Mouse (Mus musculus): ENCODE data around the gene Bcl9l.
"Not testable (repeated sequence)": the region's sequence is repeated elsewhere in the genome, so short reads cannot be mapped to it uniquely, and the experiment has no call there.

Gene Bcl9l

DNA sequence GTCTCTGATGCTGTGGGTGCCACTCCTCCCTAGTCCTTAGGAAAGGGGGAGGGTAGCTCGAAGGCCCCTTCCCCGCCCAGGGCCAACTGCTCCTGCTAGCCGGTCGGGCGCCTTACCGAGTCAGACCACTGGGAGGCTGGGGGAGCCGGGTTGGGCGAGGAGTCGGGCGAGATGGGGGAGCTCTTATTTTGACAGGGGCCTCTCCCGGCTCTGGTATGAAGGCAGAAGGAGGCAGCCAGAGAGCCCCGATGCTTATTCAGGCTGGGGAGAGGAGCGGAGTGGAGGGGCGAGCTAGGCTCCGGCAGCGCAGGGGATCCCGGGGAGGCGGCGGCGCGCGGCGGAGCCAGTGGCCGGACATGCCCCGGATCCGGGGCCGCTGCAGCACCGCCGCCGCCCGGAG is at the start of gene Bcl9l:
Gene Bcl9l (plus strand): TSS at position 274 of the 400 bp plus-strand sequence.
- peak; percentile 94 to 96 for DNase-seq (ENCODE audit: low spot score in 2 of 2)

DNA sequence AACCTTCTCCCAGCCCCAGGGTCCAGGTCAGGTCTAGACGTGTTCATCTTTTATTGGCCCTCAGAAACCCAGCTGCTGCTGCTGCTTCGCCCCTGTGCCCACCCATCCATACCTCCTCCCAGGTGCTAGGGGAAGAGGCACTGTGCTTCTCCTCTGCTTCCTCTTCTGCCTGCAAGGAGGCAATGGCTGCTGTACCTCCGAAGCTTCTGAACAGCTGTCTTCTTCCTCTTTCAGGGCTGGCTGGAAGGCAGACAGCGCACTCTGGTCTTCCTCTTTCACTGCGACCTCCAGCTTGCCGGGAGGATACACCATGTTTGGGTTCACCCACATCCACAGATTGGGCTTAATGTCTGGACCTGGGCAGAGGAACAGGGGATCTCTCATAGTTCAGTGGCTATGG is 46.9 kb upstream of the Bcl9l start:
- peak in 1 of 2 experiments; percentile 19 for DNase-seq (ENCODE audit: low spot score in 2 of 2)

DNA sequence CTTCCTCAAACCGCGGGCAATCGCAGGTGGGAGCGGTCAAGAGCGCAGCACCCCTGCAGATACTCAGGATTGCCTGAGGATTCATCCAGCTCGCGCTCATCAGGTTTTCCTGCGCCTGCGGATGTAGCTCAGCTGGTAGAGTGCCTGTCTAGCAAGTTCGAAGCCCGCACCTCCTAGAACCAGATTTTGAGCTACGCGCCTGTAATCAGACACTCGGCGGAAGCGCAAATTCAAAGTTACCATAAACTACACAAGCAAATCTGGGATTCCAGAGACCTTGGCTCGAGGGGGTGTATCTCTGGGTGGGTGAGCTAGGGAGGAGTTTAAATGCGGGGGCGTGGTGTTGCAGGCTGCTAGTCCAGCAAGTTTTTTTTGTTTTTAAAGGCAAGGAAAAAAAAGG is 41.7 kb upstream of the Bcl9l start, which contains the start of gene Foxr1:
Gene Foxr1 (minus strand): TSS at position 176 of the 400 bp plus-strand sequence.
- no peak for DNase-seq (ENCODE audit: low spot score in 2 of 2)

DNA sequence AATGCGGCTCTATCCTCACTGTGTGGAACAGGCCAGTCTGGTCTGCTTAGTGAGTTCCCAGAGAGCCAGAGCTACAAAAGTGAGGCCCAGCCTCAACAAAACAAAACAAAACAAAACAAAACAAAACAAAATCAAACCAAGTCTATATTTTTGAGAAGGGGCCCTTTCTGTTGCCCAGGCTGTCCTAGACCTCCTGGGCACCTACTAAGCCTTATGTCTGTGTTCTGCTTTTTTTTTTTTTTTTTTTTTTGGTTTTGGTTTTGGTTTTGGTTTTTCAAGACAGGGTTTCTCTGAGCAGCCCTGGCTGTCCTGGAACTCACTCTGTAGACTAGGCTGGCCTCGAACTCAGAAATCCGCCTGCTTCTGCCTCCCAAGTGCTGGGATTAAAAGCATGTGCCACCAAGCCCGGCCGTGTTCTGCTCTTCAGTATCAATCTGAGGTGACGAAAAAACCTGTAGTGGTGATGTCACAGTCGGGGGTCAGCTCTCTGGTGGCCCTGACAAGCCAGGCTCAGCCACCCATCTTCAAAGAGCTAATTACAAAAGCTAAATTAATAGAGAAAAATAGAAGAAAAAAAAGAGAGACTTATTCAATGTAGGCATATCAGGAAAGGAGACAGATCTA is 38.1 kb upstream of the Bcl9l start:
- not testable (repeated sequence) for DNase-seq (ENCODE audit: low spot score in 2 of 2)

DNA sequence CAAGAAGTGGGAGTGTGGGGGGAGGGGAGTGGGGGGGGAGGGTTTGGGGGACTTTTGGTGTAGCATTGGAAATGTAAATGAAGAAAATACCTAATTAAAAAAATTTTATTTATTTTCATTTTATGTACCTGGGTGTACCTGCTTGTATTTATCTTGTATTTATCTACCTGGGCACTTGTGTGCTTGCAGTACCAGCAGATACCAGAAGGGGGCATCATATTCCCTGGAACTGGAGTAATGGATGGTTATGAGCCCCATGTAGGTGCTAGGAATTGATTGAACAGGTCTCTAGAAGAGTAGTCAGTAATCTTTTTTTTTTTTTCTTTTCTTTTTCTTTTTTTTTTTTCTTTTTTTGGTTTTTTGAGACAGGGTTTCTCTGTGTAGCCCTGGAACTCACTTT is 32.2 kb upstream of the Bcl9l start:
- DNase-seq (ENCODE audit: low spot score in 2 of 2), result no peak

DNA sequence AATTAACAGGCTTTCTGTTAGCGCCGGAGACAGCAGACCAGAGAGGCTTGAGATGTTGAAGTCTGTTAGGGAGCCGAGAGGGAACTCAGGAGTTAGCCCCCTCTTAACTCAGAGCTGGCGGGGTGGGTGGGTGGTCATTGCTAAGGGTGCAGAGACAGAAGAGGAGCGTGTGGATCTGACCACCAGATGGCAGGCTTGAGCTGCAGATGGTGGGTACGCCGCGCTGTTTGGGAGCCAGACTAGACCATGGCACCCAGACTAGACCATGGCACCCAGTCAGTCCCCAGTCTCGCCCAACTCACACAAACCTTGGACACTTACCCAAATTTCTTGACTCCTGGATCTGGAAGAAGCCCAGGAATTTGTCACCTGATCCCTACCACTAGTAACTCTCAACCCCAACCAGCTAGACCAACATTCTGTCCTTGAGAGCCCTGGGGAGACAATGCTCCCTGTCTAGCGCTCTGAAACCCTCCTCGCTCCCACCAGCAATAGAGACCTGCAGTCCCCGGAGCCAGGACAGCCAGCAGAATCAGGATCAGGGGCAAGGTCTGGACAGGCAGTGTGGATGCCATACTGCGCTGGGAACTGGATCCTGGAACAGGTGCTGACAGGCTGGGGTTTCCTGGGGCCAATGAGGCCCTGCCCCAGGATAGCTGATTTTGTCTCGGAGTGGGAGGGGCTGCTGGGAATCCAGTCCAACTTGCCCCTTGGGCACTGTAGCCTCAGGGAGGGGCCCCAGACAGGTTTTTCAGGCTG is 28.3 kb upstream of the Bcl9l start:
- DNase-seq (ENCODE audit: low spot score in 2 of 2), result peak; percentile 55 to 75

DNA sequence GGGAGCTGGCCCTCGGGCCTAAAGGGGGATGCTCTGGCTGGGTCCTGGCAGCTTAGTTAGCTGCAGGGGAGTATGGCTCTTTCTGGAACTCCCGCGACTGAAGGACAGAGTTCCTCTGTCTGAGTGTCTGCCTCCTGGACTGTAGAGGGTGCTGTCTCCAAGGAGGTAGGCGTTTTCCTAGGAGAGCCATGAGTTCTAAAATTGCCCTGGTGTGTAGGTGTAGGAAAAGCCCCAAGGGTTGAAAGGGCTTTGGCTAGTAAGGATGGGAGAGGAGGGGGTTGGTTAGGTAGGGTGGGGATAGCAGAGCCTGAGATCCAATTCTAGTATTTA is 27.8 kb upstream of the Bcl9l start, which contains the start of gene Upk2:
Gene Upk2 (minus strand): TSS at position 86 of the 330 bp plus-strand sequence.
- DNase-seq (ENCODE audit: low spot score in 2 of 2), result no peak

DNA sequence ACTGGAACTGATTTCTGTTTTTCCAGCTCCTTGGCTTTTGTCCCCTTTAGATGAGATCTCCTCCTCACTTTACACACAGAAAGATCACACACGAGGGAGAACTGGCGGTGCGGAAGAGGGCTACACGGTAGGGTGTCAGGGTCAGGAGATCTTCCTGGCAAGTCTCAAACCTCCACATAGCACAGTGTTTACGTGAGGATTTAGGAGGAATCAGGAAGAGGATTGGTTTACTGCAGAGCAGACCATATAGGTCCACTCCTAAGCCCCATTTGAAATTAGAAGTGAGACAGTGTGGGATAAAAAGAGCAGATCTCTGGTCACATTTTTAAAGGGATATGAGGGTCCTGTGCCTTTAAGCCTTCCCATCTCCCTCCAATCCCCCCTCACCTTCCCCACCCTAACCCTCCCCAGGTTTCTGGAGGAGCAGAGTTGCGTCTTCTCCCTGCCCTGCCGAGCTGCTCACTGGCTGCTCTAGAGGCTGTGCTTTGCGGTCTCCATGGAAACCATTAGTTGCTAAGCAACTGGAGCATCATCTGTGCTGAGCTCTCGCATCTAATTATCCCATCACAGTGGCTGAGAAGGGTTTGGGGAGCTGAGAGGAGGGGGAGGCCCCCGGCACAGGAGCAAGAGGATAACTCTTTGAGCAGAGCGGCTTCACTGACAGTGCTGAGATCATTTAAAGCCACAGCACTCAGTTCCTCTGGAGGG is 25.4 kb upstream of the Bcl9l start:
- no peak for DNase-seq (ENCODE audit: low spot score in 2 of 2)

DNA sequence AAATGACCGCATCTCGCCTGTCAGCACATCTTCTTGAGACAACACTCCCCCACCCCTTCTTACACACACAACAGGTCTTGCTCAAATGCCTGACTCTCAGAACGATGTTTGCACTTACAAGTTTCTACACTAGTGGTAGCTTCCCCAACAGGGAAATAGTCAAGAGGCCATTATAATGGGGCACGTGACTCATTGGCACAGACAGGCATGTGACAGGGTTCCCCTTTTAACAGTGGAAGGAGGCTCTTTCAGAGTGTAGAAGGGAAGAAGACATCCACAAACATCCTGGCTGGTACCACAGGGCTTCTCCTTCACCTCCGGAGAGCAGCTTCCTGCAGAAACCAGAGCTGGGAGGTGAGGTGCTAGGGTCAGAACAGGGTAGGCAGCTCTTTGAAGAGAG is 20.7 kb upstream of the Bcl9l start:
- DNase-seq (ENCODE audit: low spot score in 2 of 2), result peak in 1 of 2 experiments; percentile 24

DNA sequence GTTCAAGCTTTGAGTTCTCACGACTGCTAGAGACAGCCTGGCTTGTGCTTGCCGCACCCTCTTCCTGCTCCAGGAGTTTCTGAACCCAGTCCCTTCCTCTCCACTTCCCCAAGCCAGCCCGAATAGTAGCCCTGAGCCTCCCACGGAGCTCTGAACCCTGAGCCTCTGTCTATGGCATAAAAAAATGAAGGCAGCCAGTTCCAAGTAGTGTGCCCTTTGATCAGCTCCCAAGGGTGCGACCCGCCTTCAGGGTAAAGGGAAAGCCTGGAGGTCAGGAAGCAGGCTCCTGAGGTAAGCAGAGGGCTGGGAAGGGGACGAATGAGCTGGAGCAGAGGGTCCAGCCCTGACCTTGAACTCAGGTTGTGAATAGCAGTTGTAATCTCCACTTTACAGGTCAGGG is 14.4 kb upstream of the Bcl9l start:
- no peak for DNase-seq (ENCODE audit: low spot score in 2 of 2)

DNA sequence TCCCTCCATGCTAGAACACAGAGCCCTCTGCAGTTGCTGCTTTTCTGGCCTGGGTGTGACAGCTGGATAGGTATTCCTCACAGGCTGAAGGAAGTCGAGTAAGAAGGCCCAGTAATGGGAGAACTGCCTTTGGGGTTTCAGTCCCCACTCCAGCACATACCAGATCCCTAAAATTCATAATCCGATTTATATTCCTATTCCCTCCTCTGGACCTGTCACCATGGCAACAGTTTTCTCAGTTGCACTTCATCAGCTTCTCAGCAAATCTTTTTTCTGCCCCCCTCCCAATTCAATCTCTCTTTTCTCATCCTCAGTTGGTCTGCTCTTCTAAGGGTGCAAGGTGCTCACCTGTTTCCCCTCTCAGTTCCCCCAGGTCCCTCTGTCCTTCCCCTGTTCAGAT is 13.8 kb upstream of the Bcl9l start:
- DNase-seq (ENCODE audit: low spot score in 2 of 2), result no peak

DNA sequence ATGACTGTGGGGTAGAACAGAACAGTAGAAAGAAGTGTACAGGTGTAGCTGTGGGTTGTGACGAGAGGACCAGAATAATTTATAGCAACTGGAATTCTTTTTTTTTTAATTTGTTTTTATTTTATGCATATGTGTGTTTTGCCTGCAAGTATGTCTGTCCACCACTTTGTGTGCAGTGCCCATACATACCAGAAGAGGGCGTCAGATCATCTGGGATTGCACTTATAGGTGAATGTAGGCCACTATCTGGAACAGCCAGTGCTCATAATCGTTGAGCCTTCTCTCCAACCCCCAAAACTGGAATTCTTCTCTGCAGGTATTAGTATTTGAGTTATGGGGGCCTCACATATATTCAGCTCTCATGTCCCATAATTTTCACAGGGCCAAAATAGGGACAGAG is 9.4 kb upstream of the Bcl9l start:
- DNase-seq (ENCODE audit: low spot score in 2 of 2), result no peak

DNA sequence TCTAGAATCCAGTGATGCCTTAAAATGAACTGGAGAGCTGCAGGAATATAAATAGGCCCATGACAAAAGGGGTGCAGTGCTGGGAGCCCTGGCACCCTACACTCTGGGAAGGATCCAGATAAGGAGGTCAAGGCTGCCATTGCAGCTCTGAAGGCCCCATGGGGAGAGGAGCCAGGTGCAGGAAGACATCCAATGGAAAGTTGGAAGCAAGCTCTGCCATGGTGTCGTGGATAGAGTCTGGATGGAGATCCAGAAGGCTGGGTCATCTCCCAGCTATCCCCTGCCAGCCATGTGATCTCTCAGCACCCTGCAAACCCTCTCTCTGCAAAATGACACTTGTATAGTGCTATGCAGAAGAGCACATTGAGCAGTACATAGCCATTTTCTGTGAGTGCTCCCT is 8.3 kb upstream of the Bcl9l start:
- DNase-seq (ENCODE audit: low spot score in 2 of 2), result peak; percentile 75 to 80

DNA sequence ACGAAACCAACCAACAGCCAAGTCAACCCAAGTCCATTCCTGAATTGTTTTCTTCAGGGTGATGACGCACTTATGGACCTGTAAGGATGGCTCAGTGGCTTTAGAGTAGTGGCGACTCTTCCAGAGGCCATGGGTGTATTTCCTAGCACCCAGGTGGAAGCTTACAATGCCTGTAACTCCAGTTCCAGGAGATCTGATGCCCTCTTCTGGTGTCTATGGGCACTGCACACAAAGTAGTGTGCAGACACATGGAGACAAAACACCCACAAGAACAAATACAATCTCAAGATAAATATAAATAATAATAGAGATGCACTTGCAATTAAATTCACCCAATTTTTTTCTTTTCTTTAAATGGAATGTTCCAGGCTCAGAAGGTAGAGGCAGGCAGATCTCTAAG is 6.7 kb upstream of the Bcl9l start:
- no peak for DNase-seq (ENCODE audit: low spot score in 2 of 2)

DNA sequence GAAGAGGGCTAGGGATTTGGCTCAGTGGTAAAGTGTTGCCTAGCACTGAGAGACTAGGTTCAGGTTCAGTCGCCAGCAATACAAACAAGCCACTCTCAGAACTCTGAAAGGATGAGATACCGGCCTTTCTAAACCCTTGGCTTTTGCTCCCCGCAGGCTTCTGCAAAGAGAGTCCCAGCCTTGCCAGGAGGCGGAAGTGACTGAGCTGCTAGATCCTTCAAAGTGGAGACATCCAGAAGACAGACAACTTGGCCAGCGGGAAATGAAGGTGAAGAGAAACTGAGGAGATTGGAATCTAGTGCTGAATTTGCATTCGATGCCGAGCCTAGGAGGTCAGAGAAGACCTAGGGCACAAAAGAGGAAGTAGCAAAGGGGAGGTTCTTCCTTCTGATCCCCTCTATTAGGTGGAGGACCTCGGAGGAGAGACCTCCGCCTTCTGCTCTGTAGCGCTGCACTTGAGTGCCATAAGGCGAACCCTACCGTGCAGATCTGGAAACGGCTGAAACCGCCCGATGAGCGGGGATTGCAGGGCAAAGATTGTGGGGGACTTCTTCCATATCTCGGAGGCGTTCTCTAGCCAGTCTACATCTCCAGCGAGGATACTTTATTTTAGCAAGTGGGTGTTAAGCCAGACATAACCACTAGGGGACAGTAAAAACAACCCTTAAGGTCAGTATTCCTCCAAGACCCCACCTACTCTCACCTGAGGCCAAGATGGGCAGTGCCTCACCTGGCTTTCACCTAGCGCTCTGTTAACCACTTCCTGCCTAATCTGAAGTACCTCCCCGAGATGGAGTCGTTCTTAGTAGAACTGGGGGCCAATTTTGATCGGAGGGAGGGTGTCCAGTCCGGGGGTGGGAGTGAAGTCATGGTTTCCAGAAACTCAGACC is 5.0 kb upstream of the Bcl9l start:
- peak; percentile 66 to 82 for DNase-seq (ENCODE audit: low spot score in 2 of 2)

DNA sequence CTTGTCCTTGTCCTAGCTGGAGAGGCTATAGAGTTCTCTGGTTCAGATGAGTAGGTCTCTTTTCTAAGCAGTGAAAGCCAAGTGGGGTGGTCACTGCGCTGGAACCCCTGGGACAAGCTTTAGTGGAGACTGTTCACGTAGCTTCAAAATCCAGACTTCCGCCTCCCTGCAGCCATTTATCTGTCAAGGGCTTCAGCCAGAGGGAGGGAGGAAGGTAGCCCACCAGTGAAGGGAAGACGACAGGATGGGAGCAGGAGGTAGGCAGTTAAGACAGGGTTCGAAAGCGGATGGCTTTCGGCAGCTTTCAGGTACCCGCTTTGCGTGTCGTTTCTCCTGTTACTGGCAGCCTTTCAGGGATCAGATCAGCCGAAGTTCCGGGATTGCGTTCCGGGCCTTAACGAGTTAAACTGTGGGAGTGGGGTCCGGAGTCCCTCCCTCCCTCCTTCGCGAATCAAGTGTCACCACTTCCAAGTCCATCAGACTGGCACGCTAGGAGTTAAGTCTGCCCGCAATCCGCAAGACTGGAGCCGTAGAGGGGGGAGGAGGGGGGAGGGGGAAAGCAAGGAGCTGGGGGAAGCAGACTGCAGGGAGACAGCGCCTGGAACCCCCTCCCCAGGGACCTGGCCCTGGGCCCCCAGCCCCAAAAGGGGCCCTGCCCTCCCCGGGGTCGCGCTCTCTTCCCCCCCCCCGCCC is 4.2 kb upstream of the Bcl9l start:
- DNase-seq (ENCODE audit: low spot score in 2 of 2), result peak; percentile 59 to 68

DNA sequence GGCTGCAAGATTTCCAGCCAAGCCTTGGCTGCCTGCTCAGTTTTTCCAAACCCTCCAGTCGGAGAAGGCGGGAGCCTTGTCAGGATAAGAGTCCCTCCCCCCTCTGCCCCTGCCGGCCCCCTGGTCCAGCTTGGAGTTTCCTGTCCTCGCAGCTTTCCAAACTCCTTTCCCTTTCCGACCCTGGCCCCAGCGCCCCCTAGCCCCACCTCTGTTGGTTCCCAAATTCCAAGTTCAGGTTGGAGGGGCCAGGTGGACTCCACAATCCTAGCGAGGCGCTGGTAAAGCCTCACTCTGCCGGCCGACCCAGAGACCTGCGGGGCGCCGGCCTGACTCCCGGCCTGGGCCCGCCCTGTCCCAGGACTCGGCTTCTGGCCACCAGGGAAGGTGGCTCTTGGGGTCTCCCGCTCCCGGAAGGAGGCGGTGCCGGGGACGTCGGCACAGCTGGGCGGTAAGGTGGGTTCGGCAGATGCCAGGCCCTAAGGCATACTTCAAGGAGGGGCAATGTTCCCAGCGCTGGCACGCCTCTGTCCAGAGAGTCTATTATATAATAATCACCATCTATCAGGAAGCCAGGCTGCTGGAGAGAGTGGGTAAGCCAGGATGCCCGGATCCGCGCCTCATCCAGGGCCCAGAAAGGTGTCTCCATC is 3.5 kb upstream of the Bcl9l start:
- DNase-seq (ENCODE audit: low spot score in 2 of 2), result peak; percentile 86 to 94

DNA sequence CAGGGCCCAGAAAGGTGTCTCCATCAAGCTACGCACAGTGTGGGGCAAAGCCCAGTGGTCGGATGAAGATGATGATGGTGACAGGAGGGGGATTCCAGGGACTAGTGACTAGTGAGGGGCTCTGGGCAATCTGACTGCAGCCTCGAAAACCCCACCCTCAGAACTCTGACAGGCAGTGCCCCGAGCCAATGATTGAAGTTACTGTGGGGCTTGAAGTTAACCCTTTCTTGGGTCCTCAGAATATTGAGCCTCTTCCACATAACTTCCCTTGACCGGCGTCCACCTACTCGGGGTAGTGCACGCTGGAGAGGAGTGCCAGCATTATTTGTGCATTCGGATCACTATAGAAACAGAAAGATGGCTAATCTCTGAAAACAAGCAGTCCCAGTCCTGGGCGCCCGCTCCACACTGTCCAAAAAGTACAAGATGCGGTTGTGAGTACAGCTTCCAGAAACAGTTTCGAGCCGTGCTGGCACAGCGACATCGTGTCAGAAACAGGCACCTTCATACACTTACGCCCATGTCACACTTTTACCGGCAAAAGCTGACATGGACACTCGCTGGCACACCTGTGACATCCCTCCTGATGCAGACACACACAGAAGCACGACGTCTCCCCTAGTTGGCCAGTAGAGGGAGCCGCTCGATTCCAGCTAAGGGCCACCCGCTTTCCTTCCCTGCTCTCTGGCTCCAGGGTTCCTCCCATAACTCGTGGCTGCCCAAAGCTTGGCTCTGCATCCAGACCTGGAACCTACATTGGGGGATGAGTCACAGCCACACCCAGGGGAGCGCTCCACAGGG is 2.8 kb upstream of the Bcl9l start:
- peak; percentile 90 to 92 for DNase-seq (ENCODE audit: low spot score in 2 of 2)

DNA sequence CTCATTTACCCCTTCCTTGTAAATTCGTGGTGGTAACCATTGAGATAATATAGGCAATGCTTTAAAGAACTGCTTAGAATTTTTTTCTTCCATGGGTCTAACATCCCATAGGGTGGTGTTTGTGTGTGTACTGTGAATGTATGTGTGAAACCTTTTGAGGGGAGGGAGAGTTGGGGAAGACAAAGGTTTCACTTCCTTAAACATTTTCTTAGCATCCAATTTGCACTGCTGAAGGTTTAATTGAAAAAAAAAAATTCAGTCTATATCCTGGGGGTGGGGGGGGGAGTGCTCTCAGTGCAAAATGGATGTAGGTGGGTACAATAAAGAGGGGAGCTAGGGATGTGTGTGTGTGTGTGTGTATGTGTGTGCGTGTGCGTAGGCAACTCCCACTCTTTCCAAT is 513 bp upstream of the Bcl9l start:
- no peak for DNase-seq (ENCODE audit: low spot score in 2 of 2)

DNA sequence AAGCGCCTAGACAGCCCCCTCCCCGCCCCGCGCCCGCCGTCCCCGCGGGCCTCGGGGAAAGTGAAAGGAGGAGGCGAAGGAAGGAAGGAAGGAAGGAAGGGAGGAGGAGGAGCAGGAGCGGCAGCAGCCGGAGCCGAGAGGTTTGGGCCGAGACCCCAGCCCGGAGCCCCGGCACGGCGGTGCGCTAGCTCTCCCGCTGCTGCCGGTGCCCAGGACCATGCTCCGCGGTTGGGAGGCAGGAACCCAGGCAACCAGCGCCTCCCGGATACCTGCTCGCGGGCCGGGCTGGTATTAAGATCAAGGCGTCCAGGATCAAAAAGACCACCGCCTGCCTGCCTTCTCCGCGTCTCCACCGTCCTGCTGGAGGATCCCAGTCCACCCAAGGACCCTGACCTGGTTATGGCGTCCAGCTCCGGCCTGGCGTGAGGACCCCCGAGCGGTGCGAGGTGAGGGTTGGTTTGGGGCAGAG is 450 bp downstream of the Bcl9l start:
- no peak for DNase-seq (ENCODE audit: low spot score in 2 of 2)
